Mouse (Mus musculus) liver, embryonic 14.5 days (tissue): ENCODE results near the gene Pdgfa.

ENCODE experiments used
- CTCF ChIP-seq: IDR thresholded peaks from 2 replicates; pipeline ENCODE4 v1.5.1; 2016; ENCODE audit warnings: antibody characterized with exemption, low read depth, control low read depth
- EP300 ChIP-seq: IDR thresholded peaks from 2 replicates; pipeline ENCODE4 v1.6.1; 2016; ENCODE audit warnings: antibody characterized with exemption, low read depth

DNA sequence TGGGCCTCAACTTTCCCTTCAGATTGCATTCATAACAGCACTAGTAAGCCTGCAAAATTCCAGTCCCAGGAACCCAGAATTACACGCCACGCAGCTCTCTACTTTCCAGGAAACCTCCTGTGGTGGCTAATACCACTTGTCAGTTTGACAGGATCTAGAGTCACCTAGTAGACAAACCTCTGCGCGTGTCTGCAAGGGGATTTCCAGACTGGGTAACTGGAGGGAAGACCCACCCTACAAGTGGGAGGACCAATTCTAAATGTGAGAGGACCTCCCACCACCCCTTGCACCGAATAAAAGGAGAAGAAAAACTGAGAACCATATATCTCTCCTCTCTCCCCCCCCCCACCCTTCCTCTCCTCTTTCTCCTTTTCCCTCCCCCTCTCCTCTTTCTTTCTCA lies 49.5 kb upstream of the Pdgfa start:
- TF ChIP-seq EP300 (no peak), CTCF (no peak)
